Mouse (Mus musculus): Measurements from ENCODE around the gene Gm21992. TPM values are rescaled to one million over a fixed set of nuclear protein-coding genes. Genes with fewer than 3 reads are reported as not detected.

Gene Gm21992
- total and polyA plus RNA-seq, 3 experiments = 10.8 to 21.9 TPM; not detected in 1

GRCm38 (mm10) chr19:4847490-4847889 lies 36.1 kb upstream of the Gm21992 start:
- H3K27ac ChIP-seq (ENCODE audit: control insufficient read depth, low read depth, low read length) = no peak overlapping the region
- H3K9ac ChIP-seq (ENCODE audit: control insufficient read depth, low read depth, low read length, poor library complexity, severe bottlenecking) = no peak overlapping the region
- peaks cover 0 to 2% of the 10 kb centered on the region in 2 experiments; a peak in 3 of 4 replicates for H3K27me3 ChIP-seq (ENCODE audit: control insufficient read depth in 1 of 2, insufficient read depth in 2 of 2, low read length in 2 of 2)
- H3K4me3 ChIP-seq (ENCODE audit: control insufficient read depth in 1 of 2, insufficient read depth in 1 of 2, low read depth in 2 of 2, low read length in 2 of 2) = no peak overlapping the region
- peaks cover 7 to 12% of the 10 kb centered on the region in 2 experiments; a peak in 3 of 4 replicates for H3K4me1 ChIP-seq (ENCODE audit: control insufficient read depth in 1 of 2, insufficient read depth in 2 of 2, low read length in 2 of 2)
- no peaks in the 10 kb centered on the region for H3K9me3 ChIP-seq (replicated peaks; ENCODE audit: insufficient read depth, low read length)
- TF ChIP-seq BHLHE40 (IDR thresholded peaks at IDR 0.05; ENCODE audit: borderline replicate concordance, low read depth, low read length) (no peak), ZC3H11A (IDR thresholded peaks at IDR 0.05; ENCODE audit: low read depth, low read length) (peak; percentile 82), CHD1 (IDR thresholded peaks at IDR 0.05; ENCODE audit: low read depth, low read length) (no peak), SMC3 (IDR thresholded peaks at IDR 0.05; ENCODE audit: low read depth, low read length) (peak; percentile 91), CTCF (IDR thresholded peaks at IDR 0.05 in 2 of 3, conservative IDR thresholded peaks at IDR 0.05 in 1 of 3; ENCODE audit: control insufficient read depth in 1 of 3, insufficient read depth in 1 of 3, low read depth in 2 of 3, low read length in 3 of 3, poor library complexity in 1 of 3, severe bottlenecking in 1 of 3) (peak; percentile 69 to 80 (median 71)), SIN3A (IDR thresholded peaks at IDR 0.05; ENCODE audit: low read length) (peak; percentile 50; the same call in 1 of the 2 replicates), POLR2A (IDR thresholded peaks at IDR 0.05; ENCODE audit: control insufficient read depth in 1 of 2, insufficient read depth in 1 of 2, low read depth in 1 of 2, low read length in 2 of 2, poor library complexity in 1 of 2) (no peak), RAD21 (IDR thresholded peaks at IDR 0.05; ENCODE audit: low read depth, low read length) (peak; percentile 74)
- no peaks in the 10 kb centered on the region for H3K79me2 ChIP-seq (ENCODE audit: control insufficient read depth, insufficient read depth, low read length, poor library complexity)
- DNase-seq (ENCODE audit: low read depth, low spot score) = peak; percentile 82
- H3K36me3 ChIP-seq (ENCODE audit: control insufficient read depth in 1 of 2, insufficient read depth in 2 of 2, low read length in 2 of 2) = peaks cover 0 to 10% of the 10 kb centered on the region in 2 experiments; a peak in 2 of 4 replicates

GRCm38 (mm10) chr19:4845846-4846245 lies 34.4 kb upstream of the Gm21992 start:
- Histone ChIP-seq H3K9ac (ENCODE audit: control insufficient read depth, low read depth, low read length, poor library complexity, severe bottlenecking) (no peak overlapping the region), H3K27ac (ENCODE audit: control insufficient read depth, low read depth, low read length) (peak overlapping the region; percentile 31), H3K79me2 (ENCODE audit: control insufficient read depth, insufficient read depth, low read length, poor library complexity) (no peaks in the 10 kb centered on the region), H3K4me1 (ENCODE audit: control insufficient read depth in 1 of 2, insufficient read depth in 2 of 2, low read length in 2 of 2) (peaks cover 15 to 20% of the 10 kb centered on the region in 2 experiments), H3K27me3 (ENCODE audit: control insufficient read depth in 1 of 2, insufficient read depth in 2 of 2, low read length in 2 of 2) (no peaks in the 10 kb centered on the region; a peak in 2 of 4 replicates), H3K36me3 (ENCODE audit: control insufficient read depth in 1 of 2, insufficient read depth in 2 of 2, low read length in 2 of 2) (peaks cover 0 to 12% of the 10 kb centered on the region in 2 experiments; a peak in 2 of 4 replicates), H3K4me3 (ENCODE audit: control insufficient read depth in 1 of 2, insufficient read depth in 1 of 2, low read depth in 2 of 2, low read length in 2 of 2) (peak overlapping the region in 1 of 2 experiments; percentile 10; a peak in 1 of 4 replicates), H3K9me3 (replicated peaks; ENCODE audit: insufficient read depth, low read length) (no peaks in the 10 kb centered on the region)
- DNase-seq (ENCODE audit: low read depth, low spot score) = peak; percentile 57
- TF ChIP-seq CHD1 (IDR thresholded peaks at IDR 0.05; ENCODE audit: low read depth, low read length) (no peak), MXI1 (IDR thresholded peaks at IDR 0.05; ENCODE audit: low read depth, low read length) (no peak), GABPA (IDR thresholded peaks at IDR 0.05; ENCODE audit: low read depth, low read length) (no peak), ZNF384 (IDR thresholded peaks at IDR 0.05; ENCODE audit: low read depth, low read length) (peak; percentile 79), TCF12 (IDR thresholded peaks at IDR 0.05; ENCODE audit: low read depth, low read length) (no peak), E2F4 (IDR thresholded peaks at IDR 0.05; ENCODE audit: borderline replicate concordance, low read depth, low read length) (no peak), EP300 (IDR thresholded peaks at IDR 0.05; ENCODE audit: low read depth in 1 of 2, low read length in 2 of 2) (0 out of 4 replicates have a peak, but pooled peaks of 1 of the 2 experiments have one; percentile 30), TBP (IDR thresholded peaks at IDR 0.05; ENCODE audit: low read depth, low read length) (no peak), MYC (IDR thresholded peaks at IDR 0.05; ENCODE audit: low read depth, low read length) (0 out of 2 replicates have a peak, but pooled peaks have one; percentile 32), UBTF (IDR thresholded peaks at IDR 0.05; ENCODE audit: borderline replicate concordance, insufficient read depth, low read depth, low read length) (no peak), RAD21 (IDR thresholded peaks at IDR 0.05; ENCODE audit: low read depth, low read length) (no peak)
